Mouse (Mus musculus): ENCODE results near the gene Nde1.

GRCm38 (mm10) chr16:14183856-14184255, 20.8 kb downstream of the Nde1 start:
- no peak for TF ChIP-seq POLR2A (IDR thresholded peaks at IDR 0.05; ENCODE audit: borderline replicate concordance, insufficient read depth, low read length)
- TF ChIP-seq CTCF (IDR thresholded peaks at IDR 0.05; ENCODE audit: borderline replicate concordance, insufficient read depth, low read depth, low read length): no peak
